Mouse (Mus musculus): ENCODE measurements around the gene Gnrhr.

Gene Gnrhr

DNA sequence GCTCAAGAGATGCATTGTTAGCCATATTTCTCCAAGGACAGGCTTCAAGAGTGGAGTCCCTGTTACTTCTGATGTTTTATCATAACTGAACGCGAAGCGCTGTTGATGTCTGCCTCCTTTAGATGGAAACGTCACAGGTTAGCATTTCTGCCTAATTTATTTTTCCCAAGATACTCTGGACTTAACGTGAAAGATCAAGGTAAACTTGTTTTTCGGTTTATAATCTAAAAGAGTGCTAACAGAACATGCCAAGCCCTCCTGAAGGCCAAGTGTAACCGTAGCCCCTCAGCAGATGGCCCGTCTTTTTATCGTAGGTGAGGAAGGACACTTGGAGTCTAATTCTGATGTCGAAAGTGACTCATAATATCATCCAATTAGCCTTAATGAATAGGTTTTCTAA is at the start of gene Gnrhr:
Gene Gnrhr (minus strand): TSS at position 101 of the 400 bp plus-strand sequence.
- no peak for DNase-seq (ENCODE audit: low spot score)

DNA sequence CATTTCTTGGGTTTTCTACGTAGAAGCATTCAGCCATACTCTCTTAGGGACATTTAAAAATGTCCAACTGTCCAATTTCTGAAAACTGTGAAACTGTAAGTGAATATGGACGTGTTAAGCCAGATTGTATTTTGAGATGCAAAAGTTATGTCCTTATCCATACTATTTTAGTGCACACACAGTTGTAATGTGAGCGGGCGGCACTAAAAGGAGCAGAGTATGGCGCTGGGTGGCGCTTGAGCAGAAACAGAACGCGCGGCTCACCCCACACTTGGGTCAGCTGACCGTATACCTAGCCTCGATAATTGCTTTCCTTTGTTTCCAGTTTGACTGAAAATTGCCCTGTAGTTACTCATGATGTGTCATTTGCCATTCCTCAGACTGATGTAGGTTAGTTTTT is 48.9 kb upstream of the Gnrhr start:
- no peak for DNase-seq (ENCODE audit: low spot score)

GRCm38 (mm10) chr5:86244880-86245279 is 47.2 kb upstream of the Gnrhr start:
- DNase-seq (ENCODE audit: low spot score), result no peak

DNA sequence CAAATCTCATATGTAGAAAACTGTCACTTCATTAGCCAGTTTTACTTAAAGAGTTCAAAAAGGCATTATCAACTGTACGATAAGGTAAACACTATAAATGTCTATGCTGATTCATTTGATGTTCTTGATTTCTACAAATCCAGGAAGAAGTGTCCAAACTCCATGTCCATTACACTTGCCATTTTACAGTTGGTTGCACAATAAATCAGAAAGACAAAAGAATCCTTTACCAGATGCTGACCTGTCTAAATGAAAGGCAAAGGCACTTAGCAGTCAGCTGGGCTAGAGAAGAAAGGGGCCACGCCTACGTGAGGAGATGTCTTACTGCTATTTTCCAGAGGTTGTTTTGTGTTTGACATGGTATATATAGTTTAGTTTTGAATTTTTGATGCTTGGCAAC is 46.6 kb upstream of the Gnrhr start:
- no peak for DNase-seq (ENCODE audit: low spot score)

- DNase-seq (ENCODE audit: low spot score), result no peak
Measured at GRCm38 (mm10) chr5:86227156-86227853, 29.6 kb upstream of the Gnrhr start.

DNA sequence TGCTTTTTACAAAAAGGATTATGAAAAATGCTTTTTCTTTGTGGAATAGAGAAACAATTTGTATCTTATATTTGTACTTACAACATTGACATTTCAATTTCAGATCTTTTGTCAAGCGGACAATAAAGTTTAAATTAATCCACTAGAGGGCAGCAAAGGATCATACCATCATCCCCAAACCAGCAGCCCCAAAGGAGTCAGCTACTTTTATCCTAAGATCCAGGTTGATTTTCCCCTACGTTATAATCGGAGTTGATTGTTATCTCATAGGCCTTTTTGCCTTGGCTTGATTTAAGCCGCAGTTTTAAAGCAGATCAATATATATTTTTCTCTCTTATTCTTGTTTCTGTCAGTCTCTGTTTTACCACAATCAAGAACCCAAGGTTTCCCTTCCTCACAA is 6.3 kb downstream of the Gnrhr start:
- no peak for DNase-seq (ENCODE audit: low spot score)

GRCm38 (mm10) chr5:86190770-86191169 is 6.9 kb downstream of the Gnrhr start:
- no peak for DNase-seq (ENCODE audit: low spot score)

- no peak for DNase-seq (ENCODE audit: low spot score)
Measured at GRCm38 (mm10) chr5:86190290-86190689, 7.4 kb downstream of the Gnrhr start.

DNA sequence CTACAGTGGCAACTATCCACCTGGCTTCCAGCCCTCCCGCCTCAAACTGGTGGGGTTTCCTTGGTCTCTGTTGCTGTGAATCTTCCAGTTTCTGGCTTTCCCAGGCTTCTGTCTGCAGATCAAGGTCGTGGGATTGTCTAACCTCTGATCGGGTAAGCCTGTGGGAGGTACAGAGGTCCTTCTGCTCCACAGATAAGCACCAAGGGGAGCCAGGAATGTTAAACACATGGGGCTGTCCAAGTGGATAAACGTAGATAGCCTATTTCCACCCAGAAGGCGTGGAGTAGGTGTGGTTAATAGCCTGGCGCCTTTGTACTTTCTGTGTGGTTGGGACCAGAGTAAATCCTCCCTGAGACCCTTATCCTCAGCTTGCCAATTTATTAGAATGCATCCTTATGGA is 10.3 kb downstream of the Gnrhr start:
- no peak for DNase-seq (ENCODE audit: low spot score)

GRCm38 (mm10) chr5:86173778-86174177 is 23.9 kb downstream of the Gnrhr start:
- no peak for DNase-seq (ENCODE audit: low spot score)

DNA sequence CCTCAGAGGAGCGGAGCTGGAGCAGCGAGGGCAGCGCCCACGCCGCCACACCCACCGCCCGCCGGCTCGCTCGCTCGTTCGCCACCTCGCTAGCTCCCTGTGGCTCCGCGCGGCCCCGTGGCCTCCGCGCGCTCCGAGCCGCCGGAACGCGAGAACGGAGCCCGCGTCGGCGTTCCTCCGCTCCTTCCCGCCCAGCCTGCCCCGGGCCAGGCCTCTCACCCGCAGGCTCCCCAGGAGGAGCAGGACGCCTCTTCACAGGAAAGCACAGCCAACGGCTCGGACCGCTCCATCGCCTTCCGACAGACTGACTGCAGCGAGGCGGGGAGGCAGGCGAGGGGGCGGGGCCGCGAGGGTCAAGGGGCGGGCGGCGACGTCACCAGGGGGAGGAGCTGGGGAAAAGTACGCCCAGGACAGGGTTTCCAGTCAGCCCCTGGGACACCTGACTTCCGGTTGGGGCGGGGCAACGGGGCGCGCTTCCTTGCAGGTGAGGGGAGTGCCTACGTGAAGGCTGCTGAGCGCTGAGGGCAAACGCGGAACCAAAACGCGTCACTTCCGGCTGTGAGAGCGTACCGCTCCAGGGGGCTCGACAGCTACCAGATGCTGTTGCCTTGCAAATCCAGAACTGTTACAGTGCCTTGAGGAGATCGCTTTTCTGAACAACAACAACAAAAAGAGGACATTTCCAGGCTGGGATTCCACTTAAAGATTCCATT is 25.1 kb downstream of the Gnrhr start, which contains the start of gene Uba6:
Gene Uba6 (minus strand): TSS at position 355 of the 713 bp plus-strand sequence.
- peak; percentile 99 for DNase-seq (ENCODE audit: low spot score)

DNA sequence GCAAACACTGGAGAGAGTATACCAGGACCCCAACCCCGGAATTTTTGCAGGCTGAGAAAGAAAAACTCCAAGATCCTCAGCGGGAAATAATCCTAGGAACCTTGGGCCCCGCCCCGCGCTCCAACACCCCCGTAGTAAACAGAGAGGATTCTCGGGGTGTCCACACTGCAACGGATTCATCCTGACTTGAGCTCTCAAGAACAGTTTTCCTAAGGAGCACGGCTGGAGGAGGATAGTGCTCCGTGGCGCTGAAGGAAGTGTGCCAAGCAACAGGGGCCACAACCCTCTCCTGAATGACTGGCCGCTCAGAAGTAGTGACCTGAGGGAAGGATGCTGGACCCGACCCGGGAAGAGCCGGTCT is 25.6 kb downstream of the Gnrhr start:
- no peak for DNase-seq (ENCODE audit: low spot score)

All from yolk sac, embryonic 10.5 days (tissue).